Mouse (Mus musculus): ENCODE measurements around the gene Mrps18a. TPM values are rescaled to one million over a fixed set of nuclear protein-coding genes. Genes with fewer than 3 reads are reported as not detected.
A peak's percentile ranks its signal among the peaks of the same experiment; 100 is the strongest.

Gene Mrps18a
- polyA plus RNA-seq (2014; fragmentation: Nextera tagmentation; extraction: Ambion mirVana), result 125 and 128 TPM in 2 replicates

- peak; percentile 91 for DNase-seq (ENCODE audit: low spot score)
- Histone ChIP-seq H3K9ac (ENCODE audit: low read length) (peak within 1 kb of the TSS; percentile 83), H3K9me3 (ENCODE audit: control insufficient read depth, low read length) (no peaks in the 10 kb centered on the region), H3K27me3 (ENCODE audit: control insufficient read depth, insufficient read depth, low read length) (no peaks in the 10 kb centered on the region), H3K4me3 (ENCODE audit: low read depth, low read length) (peak within 1 kb of the TSS; percentile 79), H3K36me3 (ENCODE audit: control insufficient read depth, insufficient read depth, low read length) (no peaks in the 10 kb centered on the region), H3K4me2 (ENCODE audit: low read depth) (peak within 1 kb of the TSS; percentile 75), H3K4me1 (ENCODE audit: control insufficient read depth, insufficient read depth, low read length) (peaks cover 5% of the 10 kb centered on the region; the same call in 1 of the 2 replicates), H3K27ac (ENCODE audit: low read depth, low read length) (peak within 1 kb of the TSS; percentile 69)
- ATAC-seq (ENCODE audit: insufficient read depth, low FRiP score, low TSS enrichment), result peak; percentile 90
- WGBS, result 6% methylated on average over 38 of the region's 38 CpGs
Measured at GRCm38 (mm10) chr17:46110402-46111289, at the start of gene Mrps18a. Mrps18a (plus strand) TSS chr17:46110986.

GRCm38 (mm10) chr17:46063283-46063973, 47.4 kb upstream of the Mrps18a start:
- no peaks in the 10 kb centered on the region for H3K9me3 ChIP-seq (ENCODE audit: control insufficient read depth, low read length)
- H3K4me3 ChIP-seq (ENCODE audit: low read depth, low read length), result no peak overlapping the region
- 0 out of 2 replicates have a peak, but pooled peaks cover 4% of the 10 kb centered on the region for H3K4me1 ChIP-seq (ENCODE audit: control insufficient read depth, insufficient read depth, low read length)
- ATAC-seq (ENCODE audit: insufficient read depth, low FRiP score, low TSS enrichment) (no peak), DNase-seq (ENCODE audit: low spot score) (peak; percentile 58)
- H3K27me3 ChIP-seq (ENCODE audit: control insufficient read depth, insufficient read depth, low read length), result no peaks in the 10 kb centered on the region
- H3K4me2 ChIP-seq (ENCODE audit: low read depth), result no peak overlapping the region
- no peaks in the 10 kb centered on the region for H3K36me3 ChIP-seq (ENCODE audit: control insufficient read depth, insufficient read depth, low read length)
- no peak overlapping the region for H3K27ac ChIP-seq (ENCODE audit: low read depth, low read length)
- no peak overlapping the region; the same call in 1 of the 2 replicates for H3K9ac ChIP-seq (ENCODE audit: low read length)
- 39% methylated on average over 10 of the region's 10 CpGs for WGBS

- no peak overlapping the region for H3K9ac ChIP-seq (ENCODE audit: low read length)
- no peak overlapping the region for H3K4me2 ChIP-seq (ENCODE audit: low read depth)
- WGBS, result 68% methylated on average over 6 of the region's 6 CpGs
- no peaks in the 10 kb centered on the region for H3K36me3 ChIP-seq (ENCODE audit: control insufficient read depth, insufficient read depth, low read length)
- H3K27me3 ChIP-seq (ENCODE audit: control insufficient read depth, insufficient read depth, low read length), result no peaks in the 10 kb centered on the region
- H3K4me1 ChIP-seq (ENCODE audit: control insufficient read depth, insufficient read depth, low read length), result 0 out of 2 replicates have a peak, but pooled peaks cover 4% of the 10 kb centered on the region
- H3K27ac ChIP-seq (ENCODE audit: low read depth, low read length), result no peak overlapping the region
- DNase-seq (ENCODE audit: low spot score) (no peak), ATAC-seq (ENCODE audit: insufficient read depth, low FRiP score, low TSS enrichment) (no peak)
- H3K9me3 ChIP-seq (ENCODE audit: control insufficient read depth, low read length), result no peaks in the 10 kb centered on the region
- H3K4me3 ChIP-seq (ENCODE audit: low read depth, low read length), result no peak overlapping the region
Measured at GRCm38 (mm10) chr17:46063974-46064312, 46.8 kb upstream of the Mrps18a start.

- no peaks in the 10 kb centered on the region for H3K27me3 ChIP-seq (ENCODE audit: control insufficient read depth, insufficient read depth, low read length)
- no peak for ATAC-seq (ENCODE audit: insufficient read depth, low FRiP score, low TSS enrichment)
- H3K36me3 ChIP-seq (ENCODE audit: control insufficient read depth, insufficient read depth, low read length), result no peaks in the 10 kb centered on the region
- no peaks in the 10 kb centered on the region for H3K4me1 ChIP-seq (ENCODE audit: control insufficient read depth, insufficient read depth, low read length)
- H3K27ac ChIP-seq (ENCODE audit: low read depth, low read length), result no peak overlapping the region
- 76% methylated on average over 9 of the region's 9 CpGs for WGBS
- no peaks in the 10 kb centered on the region for H3K9me3 ChIP-seq (ENCODE audit: control insufficient read depth, low read length)
- H3K9ac ChIP-seq (ENCODE audit: low read length), result no peak overlapping the region
- H3K4me3 ChIP-seq (ENCODE audit: low read depth, low read length), result no peak overlapping the region
- H3K4me2 ChIP-seq (ENCODE audit: low read depth), result no peak overlapping the region
- peak; percentile 2 for DNase-seq (ENCODE audit: low spot score)
Measured at GRCm38 (mm10) chr17:46070046-46070445, 40.7 kb upstream of the Mrps18a start.

GRCm38 (mm10) chr17:46071531-46071930, 39.3 kb upstream of the Mrps18a start:
- Histone ChIP-seq H3K27ac (ENCODE audit: low read depth, low read length) (no peak overlapping the region), H3K9me3 (ENCODE audit: control insufficient read depth, low read length) (no peaks in the 10 kb centered on the region), H3K4me2 (ENCODE audit: low read depth) (no peak overlapping the region), H3K4me3 (ENCODE audit: low read depth, low read length) (no peak overlapping the region), H3K4me1 (ENCODE audit: control insufficient read depth, insufficient read depth, low read length) (no peaks in the 10 kb centered on the region), H3K27me3 (ENCODE audit: control insufficient read depth, insufficient read depth, low read length) (no peaks in the 10 kb centered on the region), H3K36me3 (ENCODE audit: control insufficient read depth, insufficient read depth, low read length) (no peaks in the 10 kb centered on the region), H3K9ac (ENCODE audit: low read length) (no peak overlapping the region)
- no peak for ATAC-seq (ENCODE audit: insufficient read depth, low FRiP score, low TSS enrichment)
- DNase-seq (ENCODE audit: low spot score), result peak; percentile 3
- WGBS, result 84% methylated on average over 3 of the region's 3 CpGs

- Histone ChIP-seq H3K9ac (ENCODE audit: low read length) (no peak overlapping the region), H3K4me3 (ENCODE audit: low read depth, low read length) (no peak overlapping the region), H3K27me3 (ENCODE audit: control insufficient read depth, insufficient read depth, low read length) (no peaks in the 10 kb centered on the region), H3K4me2 (ENCODE audit: low read depth) (no peak overlapping the region), H3K27ac (ENCODE audit: low read depth, low read length) (no peak overlapping the region), H3K4me1 (ENCODE audit: control insufficient read depth, insufficient read depth, low read length) (no peaks in the 10 kb centered on the region), H3K36me3 (ENCODE audit: control insufficient read depth, insufficient read depth, low read length) (no peaks in the 10 kb centered on the region), H3K9me3 (ENCODE audit: control insufficient read depth, low read length) (no peaks in the 10 kb centered on the region)
- 68% methylated on average over 23 of the region's 23 CpGs for WGBS
- no peak for ATAC-seq (ENCODE audit: insufficient read depth, low FRiP score, low TSS enrichment)
- peak; percentile 54 for DNase-seq (ENCODE audit: low spot score)
Measured at GRCm38 (mm10) chr17:46073730-46074301, 37.0 kb upstream of the Mrps18a start.

GRCm38 (mm10) chr17:46074398-46075115, 36.2 kb upstream of the Mrps18a start:
- peak; percentile 7 for DNase-seq (ENCODE audit: low spot score)
- Histone ChIP-seq H3K4me1 (ENCODE audit: control insufficient read depth, insufficient read depth, low read length) (no peaks in the 10 kb centered on the region), H3K9ac (ENCODE audit: low read length) (no peak overlapping the region), H3K4me3 (ENCODE audit: low read depth, low read length) (no peak overlapping the region), H3K36me3 (ENCODE audit: control insufficient read depth, insufficient read depth, low read length) (no peaks in the 10 kb centered on the region), H3K27me3 (ENCODE audit: control insufficient read depth, insufficient read depth, low read length) (no peaks in the 10 kb centered on the region), H3K9me3 (ENCODE audit: control insufficient read depth, low read length) (no peaks in the 10 kb centered on the region), H3K4me2 (ENCODE audit: low read depth) (no peak overlapping the region), H3K27ac (ENCODE audit: low read depth, low read length) (no peak overlapping the region)
- ATAC-seq (ENCODE audit: insufficient read depth, low FRiP score, low TSS enrichment), result no peak
- WGBS, result 72% methylated on average over 7 of the region's 7 CpGs

GRCm38 (mm10) chr17:46075116-46075485, 35.7 kb upstream of the Mrps18a start:
- Histone ChIP-seq H3K27ac (ENCODE audit: low read depth, low read length) (no peak overlapping the region), H3K4me1 (ENCODE audit: control insufficient read depth, insufficient read depth, low read length) (no peaks in the 10 kb centered on the region), H3K36me3 (ENCODE audit: control insufficient read depth, insufficient read depth, low read length) (no peaks in the 10 kb centered on the region), H3K9ac (ENCODE audit: low read length) (no peak overlapping the region), H3K27me3 (ENCODE audit: control insufficient read depth, insufficient read depth, low read length) (no peaks in the 10 kb centered on the region), H3K4me3 (ENCODE audit: low read depth, low read length) (no peak overlapping the region), H3K9me3 (ENCODE audit: control insufficient read depth, low read length) (no peaks in the 10 kb centered on the region), H3K4me2 (ENCODE audit: low read depth) (no peak overlapping the region)
- no peak for ATAC-seq (ENCODE audit: insufficient read depth, low FRiP score, low TSS enrichment)
- 50% methylated on average over 3 of the region's 3 CpGs for WGBS
- no peak for DNase-seq (ENCODE audit: low spot score)
